Mouse (Mus musculus): ENCODE measurements around the gene Tub. TPM values are rescaled to one million over a fixed set of nuclear protein-coding genes. Genes with fewer than 3 reads are reported as not detected.

Tub gene
- polyA plus RNA-seq, 1 experiment = 0.49 TPM

GRCm38 (mm10) chr7:109025743-109026142, 75.6 kb downstream of the Tub start:
- H3K4me3 ChIP-seq (ENCODE audit: insufficient read depth, low read length) = no peak overlapping the region
- no peak for TF ChIP-seq CTCF (IDR thresholded peaks at IDR 0.05; ENCODE audit: borderline replicate concordance, insufficient read depth, low read length)
- TF ChIP-seq POLR2A (IDR thresholded peaks at IDR 0.05; ENCODE audit: low read depth, low read length) = no peak
- H3K27ac ChIP-seq (ENCODE audit: insufficient read depth, low read length) = no peak overlapping the region
- no peaks in the 10 kb centered on the region for H3K4me1 ChIP-seq (ENCODE audit: control insufficient read depth, insufficient read depth, low read length)

DNA sequence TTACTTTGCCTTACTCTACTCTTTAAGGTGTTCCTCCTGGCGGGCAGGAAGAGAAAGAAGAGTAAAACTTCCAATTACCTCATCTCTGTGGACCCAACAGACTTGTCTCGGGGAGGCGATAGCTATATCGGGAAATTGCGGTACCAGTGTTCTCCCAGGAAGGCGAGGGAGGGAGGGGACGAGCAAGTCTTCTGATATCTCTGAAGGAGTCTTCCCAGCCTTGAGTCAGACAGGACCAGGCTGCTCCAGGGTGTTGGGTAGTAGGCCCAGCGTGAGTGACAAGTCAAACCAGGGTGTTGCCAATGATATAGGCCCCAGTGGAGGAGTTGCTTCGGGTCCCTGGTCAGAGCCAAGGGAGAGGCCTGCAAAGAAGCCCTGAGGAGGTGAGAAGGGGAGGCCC, 76.8 kb downstream of the Tub start:
- no peak overlapping the region for H3K27ac ChIP-seq (ENCODE audit: insufficient read depth, low read length)
- H3K4me1 ChIP-seq (ENCODE audit: control insufficient read depth, insufficient read depth, low read length) = no peaks in the 10 kb centered on the region
- H3K4me3 ChIP-seq (ENCODE audit: insufficient read depth, low read length) = no peak overlapping the region
- TF ChIP-seq POLR2A (IDR thresholded peaks at IDR 0.05; ENCODE audit: low read depth, low read length) (no peak), CTCF (IDR thresholded peaks at IDR 0.05; ENCODE audit: borderline replicate concordance, insufficient read depth, low read length) (no peak)

- TF ChIP-seq POLR2A (IDR thresholded peaks at IDR 0.05; ENCODE audit: low read depth, low read length) (no peak), CTCF (IDR thresholded peaks at IDR 0.05; ENCODE audit: borderline replicate concordance, insufficient read depth, low read length) (no peak)
- H3K27ac ChIP-seq (ENCODE audit: insufficient read depth, low read length) = no peak overlapping the region
- H3K4me1 ChIP-seq (ENCODE audit: control insufficient read depth, insufficient read depth, low read length) = no peaks in the 10 kb centered on the region
- no peak overlapping the region for H3K4me3 ChIP-seq (ENCODE audit: insufficient read depth, low read length)
Measured at GRCm38 (mm10) chr7:109027721-109028120, 77.6 kb downstream of the Tub start.

DNA sequence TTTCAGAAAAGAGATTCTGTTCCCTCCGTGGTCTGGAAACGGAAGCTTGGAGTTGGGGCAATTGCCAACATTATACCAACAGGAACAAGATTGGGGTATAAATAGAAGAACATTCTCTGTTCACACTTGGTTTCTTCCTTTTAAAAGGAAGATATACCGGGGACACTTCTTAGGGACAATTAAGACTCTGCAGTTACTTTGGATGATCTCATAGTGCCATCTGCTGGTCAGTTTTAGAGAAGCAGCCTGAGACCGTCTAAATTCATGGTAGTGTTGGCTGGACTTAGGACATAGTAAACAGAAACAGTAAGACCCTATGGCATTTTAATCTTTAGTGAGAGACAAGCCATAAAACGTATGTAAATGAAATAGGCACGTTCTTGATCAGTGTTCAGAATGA, 78.1 kb downstream of the Tub start:
- no peak for TF ChIP-seq CTCF (IDR thresholded peaks at IDR 0.05; ENCODE audit: borderline replicate concordance, insufficient read depth, low read length)
- TF ChIP-seq POLR2A (IDR thresholded peaks at IDR 0.05; ENCODE audit: low read depth, low read length) = no peak
- Histone ChIP-seq H3K4me1 (ENCODE audit: control insufficient read depth, insufficient read depth, low read length) (no peaks in the 10 kb centered on the region), H3K27ac (ENCODE audit: insufficient read depth, low read length) (no peak overlapping the region), H3K4me3 (ENCODE audit: insufficient read depth, low read length) (no peak overlapping the region)

GRCm38 (mm10) chr7:109029961-109030465, 79.9 kb downstream of the Tub start:
- TF ChIP-seq CTCF (IDR thresholded peaks at IDR 0.05; ENCODE audit: borderline replicate concordance, insufficient read depth, low read length) = no peak
- TF ChIP-seq POLR2A (IDR thresholded peaks at IDR 0.05; ENCODE audit: low read depth, low read length) = no peak
- no peak overlapping the region for H3K27ac ChIP-seq (ENCODE audit: insufficient read depth, low read length)
- no peaks in the 10 kb centered on the region for H3K4me1 ChIP-seq (ENCODE audit: control insufficient read depth, insufficient read depth, low read length)
- no peak overlapping the region for H3K4me3 ChIP-seq (ENCODE audit: insufficient read depth, low read length)

DNA sequence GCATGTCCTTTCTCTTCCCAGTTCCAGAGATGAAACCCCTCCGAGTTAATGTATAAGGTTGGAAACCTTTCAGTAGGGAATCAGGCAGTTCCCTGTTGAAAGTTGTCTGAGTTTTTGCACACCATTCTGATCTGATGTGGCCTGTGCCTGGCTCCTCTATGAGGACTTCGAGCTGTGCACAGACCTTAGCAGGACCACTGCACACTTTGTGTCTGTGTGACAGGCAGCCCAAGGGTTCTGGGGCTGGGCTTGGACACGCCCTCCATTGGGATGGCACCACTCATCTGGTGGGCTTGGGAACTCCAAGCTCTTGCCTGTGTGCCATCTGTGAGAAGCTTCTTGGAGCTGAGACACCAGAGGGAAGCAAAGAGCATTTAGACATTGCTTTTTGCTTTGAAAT, 81.2 kb downstream of the Tub start:
- Histone ChIP-seq H3K4me1 (ENCODE audit: control insufficient read depth, insufficient read depth, low read length) (no peaks in the 10 kb centered on the region), H3K4me3 (ENCODE audit: insufficient read depth, low read length) (no peak overlapping the region), H3K27ac (ENCODE audit: insufficient read depth, low read length) (no peak overlapping the region)
- no peak for TF ChIP-seq POLR2A (IDR thresholded peaks at IDR 0.05; ENCODE audit: low read depth, low read length)
- no peak for TF ChIP-seq CTCF (IDR thresholded peaks at IDR 0.05; ENCODE audit: borderline replicate concordance, insufficient read depth, low read length)

- Histone ChIP-seq H3K4me1 (ENCODE audit: control insufficient read depth, insufficient read depth, low read length) (no peaks in the 10 kb centered on the region), H3K4me3 (ENCODE audit: insufficient read depth, low read length) (no peak overlapping the region), H3K27ac (ENCODE audit: insufficient read depth, low read length) (no peak overlapping the region)
- TF ChIP-seq CTCF (IDR thresholded peaks at IDR 0.05; ENCODE audit: borderline replicate concordance, insufficient read depth, low read length) = no peak
- no peak for TF ChIP-seq POLR2A (IDR thresholded peaks at IDR 0.05; ENCODE audit: low read depth, low read length)
Measured at GRCm38 (mm10) chr7:109032054-109032453, 81.9 kb downstream of the Tub start.

GRCm38 (mm10) chr7:109038121-109038735, 88.1 kb downstream of the Tub start:
- Histone ChIP-seq H3K4me1 (ENCODE audit: control insufficient read depth, insufficient read depth, low read length) (no peaks in the 10 kb centered on the region), H3K4me3 (ENCODE audit: insufficient read depth, low read length) (no peak overlapping the region)
- TF ChIP-seq CTCF (IDR thresholded peaks at IDR 0.05; ENCODE audit: borderline replicate concordance, insufficient read depth, low read length) (no peak), POLR2A (IDR thresholded peaks at IDR 0.05; ENCODE audit: low read depth, low read length) (no peak)

DNA sequence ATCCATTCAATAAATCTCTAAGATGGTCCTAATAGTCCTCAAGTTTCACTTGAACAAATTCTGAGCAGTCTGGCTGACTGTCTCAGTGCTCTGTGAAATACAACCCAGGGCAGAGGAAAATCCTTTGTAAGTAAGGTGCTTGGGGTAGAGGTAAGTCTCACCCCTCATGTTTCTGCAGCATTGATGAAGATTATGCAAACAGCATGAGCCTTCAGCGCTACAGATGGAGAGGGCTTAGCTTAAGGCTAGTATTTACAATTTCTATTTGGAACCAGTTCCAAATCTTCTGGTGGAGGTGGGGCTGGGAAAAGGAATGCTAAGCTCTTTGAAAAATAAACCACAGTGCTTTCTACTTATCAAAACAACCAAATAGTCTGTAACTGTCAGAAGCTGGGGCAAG, 88.8 kb downstream of the Tub start:
- TF ChIP-seq POLR2A (IDR thresholded peaks at IDR 0.05; ENCODE audit: low read depth, low read length) = no peak
- no peak for TF ChIP-seq CTCF (IDR thresholded peaks at IDR 0.05; ENCODE audit: borderline replicate concordance, insufficient read depth, low read length)
- H3K4me3 ChIP-seq (ENCODE audit: insufficient read depth, low read length) = no peak overlapping the region
- H3K4me1 ChIP-seq (ENCODE audit: control insufficient read depth, insufficient read depth, low read length) = no peaks in the 10 kb centered on the region
- no peak overlapping the region for H3K27ac ChIP-seq (ENCODE audit: insufficient read depth, low read length)

More at GRCm38 (mm10) chr7:109038121-109038735, 88.1 kb downstream of the Tub start:
- no peak overlapping the region for H3K27ac ChIP-seq (ENCODE audit: insufficient read depth, low read length)

- no peaks in the 10 kb centered on the region for H3K4me1 ChIP-seq (ENCODE audit: control insufficient read depth, insufficient read depth, low read length)
- no peak overlapping the region for H3K4me3 ChIP-seq (ENCODE audit: insufficient read depth, low read length)
- no peak overlapping the region for H3K27ac ChIP-seq (ENCODE audit: insufficient read depth, low read length)
- no peak for TF ChIP-seq POLR2A (IDR thresholded peaks at IDR 0.05; ENCODE audit: low read depth, low read length)
- no peak for TF ChIP-seq CTCF (IDR thresholded peaks at IDR 0.05; ENCODE audit: borderline replicate concordance, insufficient read depth, low read length)
Measured at GRCm38 (mm10) chr7:109039445-109039844, 89.3 kb downstream of the Tub start.

Measured in embryonic fibroblast, embryonic 13.5 days (primary cell).